Mouse (Mus musculus) intestine, embryonic 15.5 days (tissue): ENCODE measurements around the gene Slc29a2. TPM values are rescaled to one million over a fixed set of nuclear protein-coding genes. Genes with fewer than 3 reads are reported as not detected.
"Not testable (repeated sequence)": the region's sequence is repeated elsewhere in the genome, so short reads cannot be mapped to it uniquely, and the experiment has no call there.

ENCODE experiments used
- ATAC-seq: fragments of 200-750 bp; cut with Nextera tagmentation; 2 replicates; pipeline ENCODE4 v1.8.0; 2017; ENCODE audit warnings: moderate TSS enrichment, moderate library complexity
- H3K27ac ChIP-seq: fragments of 300-500 bp; sonication (generic); 2 replicates; pipeline ENCODE4 v1.5.1; 2015; ENCODE audit warnings: mild to moderate bottlenecking, inconsistent platforms
- H3K27me3 ChIP-seq: fragments of 300-500 bp; sonication (generic); replicated peaks from 2 replicates; pipeline ENCODE4 v1.6.1; 2015; ENCODE audit warnings: inconsistent platforms
- H3K36me3 ChIP-seq: fragments of 300-500 bp; sonication (generic); 2 replicates; pipeline ENCODE4 v1.6.1; 2015; ENCODE audit warnings: inconsistent platforms
- H3K4me1 ChIP-seq: fragments of 300-500 bp; sonication (generic); replicated peaks from 2 replicates; pipeline ENCODE4 v1.6.1; 2015; ENCODE audit warnings: inconsistent platforms
- H3K4me2 ChIP-seq: fragments of 300-500 bp; sonication (generic); replicated peaks from 2 replicates; pipeline ENCODE4 v1.6.1; 2015; ENCODE audit warnings: mild to moderate bottlenecking, inconsistent platforms
- H3K4me3 ChIP-seq: fragments of 300-500 bp; sonication (generic); replicated peaks from 2 replicates; pipeline ENCODE4 v1.5.1; 2015; ENCODE audit warnings: inconsistent platforms
- H3K9ac ChIP-seq: fragments of 300-500 bp; sonication (generic); 2 replicates; pipeline ENCODE4 v1.6.1; 2015; ENCODE audit warnings: inconsistent platforms
- H3K9me3 ChIP-seq: fragments of 300-500 bp; sonication (generic); 2 replicates; pipeline ENCODE4 v1.6.1; 2016; ENCODE audit warnings: inconsistent platforms
- WGBS: fragments of 180-500 bp; shearing (Covaris S2); methylation state at CpG from one replicate; pipeline ENCODE4 v1.1.7; 2015; 5-methylcytosine and 5-hydroxymethylcytosine counted together
- polyA plus RNA-seq: library from polyadenylated mRNA; unstranded; fragments of >200 nt; fragmentation: Nextera tagmentation; extraction: Ambion mirVana; gene quantifications from 2 replicates; pipeline ENCODE4 v1.2.1, GENCODE M21; 2015

Slc29a2 gene
- polyA plus RNA-seq, 1 experiment from 2014 or later, result 4.6 TPM

DNA sequence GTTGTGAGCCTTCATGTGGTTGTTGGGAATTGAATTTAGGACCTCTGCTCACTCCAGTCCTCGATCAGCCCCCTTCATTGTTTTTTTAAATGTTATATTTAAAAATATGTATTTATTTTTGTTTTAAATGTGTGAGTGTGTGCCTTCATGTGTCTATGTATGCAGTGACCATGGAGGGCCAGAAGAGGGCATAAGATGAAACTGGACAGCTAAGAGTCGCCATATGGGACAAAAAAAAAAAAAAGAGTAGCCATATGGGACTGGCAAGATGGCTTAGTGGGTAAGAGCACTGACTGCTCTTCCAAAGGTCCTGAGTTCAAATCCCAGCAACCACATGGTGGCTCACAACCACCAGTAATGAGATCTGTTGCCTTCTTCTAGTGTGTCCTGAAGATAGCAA, 20.0 kb upstream of the Slc29a2 start:
- not testable (repeated sequence) for H3K27me3 ChIP-seq, H3K36me3 ChIP-seq, H3K4me1 ChIP-seq, H3K27ac ChIP-seq, ATAC-seq, H3K4me3 ChIP-seq, H3K9ac ChIP-seq, H3K4me2 ChIP-seq, H3K9me3 ChIP-seq
- 59% methylated on average over 2 of the region's 2 CpGs for WGBS

DNA sequence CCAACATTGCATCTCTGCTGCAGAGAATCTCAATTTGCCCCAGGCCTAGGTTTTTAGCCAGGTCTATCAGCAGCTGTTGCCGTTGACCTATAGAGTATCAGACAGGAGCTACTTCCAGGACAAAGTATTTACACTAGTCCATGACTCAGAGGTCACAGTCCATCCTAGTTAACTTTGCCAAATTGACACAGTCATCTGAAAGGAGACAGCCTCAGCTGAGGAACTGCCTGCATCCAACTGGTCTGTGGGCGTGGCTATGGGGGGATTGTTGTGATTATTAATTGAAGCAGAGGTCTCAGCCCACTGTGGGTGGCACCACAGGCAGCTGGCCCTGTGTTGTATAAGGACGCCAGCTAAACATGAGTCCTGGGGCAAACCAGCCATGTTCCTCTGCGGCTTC, 18.7 kb upstream of the Slc29a2 start:
- Histone ChIP-seq H3K36me3 (no peaks in the 10 kb centered on the region), H3K4me2 (no peak overlapping the region), H3K4me1 (peaks cover 3% of the 10 kb centered on the region; the same call in 1 of the 2 replicates), H3K27ac (no peak overlapping the region), H3K4me3 (no peak overlapping the region), H3K9me3 (no peaks in the 10 kb centered on the region), H3K9ac (no peak overlapping the region), H3K27me3 (peaks cover 6% of the 10 kb centered on the region; the same call in 1 of the 2 replicates)
- WGBS, result 54% methylated on average over 4 of the region's 4 CpGs
- ATAC-seq, result no peak

DNA sequence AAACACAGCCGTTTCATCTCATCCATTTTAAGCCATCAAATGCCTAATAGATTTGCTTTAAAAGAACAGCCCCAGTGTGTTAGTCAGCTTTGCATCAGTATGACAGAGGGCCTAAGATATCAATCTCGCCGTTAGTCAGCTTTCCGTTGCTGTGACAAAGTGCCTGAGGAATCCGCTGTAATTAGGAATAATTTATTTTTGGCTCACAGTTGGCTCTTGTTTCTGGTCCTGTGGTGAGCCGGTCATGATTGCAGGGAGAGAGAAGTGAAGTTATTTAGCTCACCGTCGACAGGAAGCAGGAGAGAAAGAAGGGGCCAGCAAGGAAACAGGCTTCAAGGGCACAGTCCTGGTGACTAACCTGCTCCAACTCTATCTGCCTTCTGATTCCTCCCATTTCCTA, 10.5 kb upstream of the Slc29a2 start:
- H3K4me1 ChIP-seq, result peaks cover 8% of the 10 kb centered on the region; the same call in 1 of the 2 replicates
- H3K4me2 ChIP-seq, result no peak overlapping the region
- no peak overlapping the region for H3K9ac ChIP-seq
- H3K36me3 ChIP-seq, result no peaks in the 10 kb centered on the region
- H3K9me3 ChIP-seq, result no peaks in the 10 kb centered on the region
- H3K27me3 ChIP-seq, result no peaks in the 10 kb centered on the region
- H3K4me3 ChIP-seq, result no peak overlapping the region
- no peak overlapping the region for H3K27ac ChIP-seq
- 56% methylated on average over 8 of the region's 8 CpGs for WGBS
- no peak for ATAC-seq

DNA sequence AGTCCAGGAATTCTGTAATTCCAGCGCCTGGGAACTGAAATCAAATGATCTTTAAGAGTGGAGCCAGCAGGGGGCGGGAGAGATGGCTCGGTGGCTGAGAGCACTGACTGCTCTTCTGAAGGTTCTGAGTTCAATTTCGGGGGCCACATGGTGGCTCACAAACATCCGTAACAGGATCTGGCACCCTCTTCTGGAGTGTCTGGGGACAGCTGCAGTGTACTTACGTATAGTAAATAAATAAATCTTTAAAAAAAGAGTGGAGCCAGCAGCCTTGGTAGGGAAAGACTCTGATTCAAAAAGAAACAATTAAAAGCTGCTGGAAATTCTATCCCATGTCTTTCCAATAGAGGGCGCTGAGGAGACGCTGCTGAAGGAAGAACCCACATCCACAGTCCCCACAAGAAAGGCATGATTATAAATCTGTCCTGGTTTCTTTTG, 8.7 kb upstream of the Slc29a2 start:
- no peak overlapping the region for H3K27ac ChIP-seq
- WGBS, result 21% methylated on average over 8 of the region's 8 CpGs
- peaks cover 8% of the 10 kb centered on the region; the same call in 1 of the 2 replicates for H3K4me1 ChIP-seq
- no peak overlapping the region for H3K9ac ChIP-seq
- no peaks in the 10 kb centered on the region for H3K36me3 ChIP-seq
- no peak for ATAC-seq
- H3K4me2 ChIP-seq, result no peak overlapping the region
- H3K9me3 ChIP-seq, result no peaks in the 10 kb centered on the region
- H3K4me3 ChIP-seq, result no peak overlapping the region
- no peaks in the 10 kb centered on the region for H3K27me3 ChIP-seq

DNA sequence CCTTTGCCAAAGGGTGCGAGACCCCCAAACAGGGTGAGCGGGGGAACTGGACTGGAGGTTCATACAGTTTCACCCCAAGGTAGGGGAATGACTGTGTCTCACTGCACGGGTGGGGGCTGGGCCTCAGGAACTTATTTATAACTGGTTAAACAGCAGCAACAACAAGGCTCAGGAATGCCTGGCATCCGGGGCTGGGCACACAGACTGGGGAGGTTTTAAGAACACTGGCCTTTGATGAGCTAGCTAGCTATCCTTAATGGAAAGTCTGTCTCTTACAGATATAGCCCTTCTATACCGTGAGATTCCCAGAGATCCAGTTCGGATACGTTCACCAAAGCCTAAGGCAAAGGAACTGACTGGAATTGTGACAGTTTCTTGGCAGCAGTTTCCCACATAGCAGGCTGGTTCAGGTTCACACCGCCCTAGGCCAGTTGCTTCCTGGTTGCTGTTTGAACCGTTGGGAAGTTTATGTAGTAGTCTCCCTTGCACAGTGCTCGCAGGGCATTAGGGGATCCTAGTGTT, 7.4 kb upstream of the Slc29a2 start:
- WGBS, result 21% methylated on average over 10 of the region's 10 CpGs
- Histone ChIP-seq H3K4me2 (peak overlapping the region; percentile 31; the same call in 1 of the 2 replicates), H3K4me3 (no peak overlapping the region), H3K9ac (no peak overlapping the region; the same call in 1 of the 2 replicates), H3K27ac (no peak overlapping the region), H3K9me3 (no peaks in the 10 kb centered on the region), H3K4me1 (peaks cover 8% of the 10 kb centered on the region; the same call in 1 of the 2 replicates), H3K36me3 (no peaks in the 10 kb centered on the region), H3K27me3 (no peaks in the 10 kb centered on the region)
- peak; percentile 51 for ATAC-seq

DNA sequence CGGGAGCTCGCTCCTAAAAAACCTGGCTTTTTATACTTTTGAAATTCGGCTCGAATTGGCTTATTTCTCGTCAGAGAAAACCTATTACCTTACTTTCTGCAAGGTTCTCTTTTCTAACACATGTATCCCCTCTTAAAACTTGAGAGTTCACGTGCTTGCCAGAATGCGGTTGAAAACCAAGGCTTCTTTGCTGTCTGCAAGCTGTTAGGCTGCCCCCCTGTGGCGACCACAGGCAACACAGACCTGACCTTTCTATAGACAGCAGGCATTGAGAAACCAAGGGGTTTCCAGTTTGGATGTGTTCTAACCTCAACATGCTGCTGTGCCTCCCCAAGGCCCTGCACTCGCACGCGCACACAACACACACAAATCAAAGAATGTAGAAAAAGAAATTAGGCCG, 6.9 kb upstream of the Slc29a2 start:
- Histone ChIP-seq H3K4me2 (peak overlapping the region; percentile 31; the same call in 1 of the 2 replicates), H3K4me1 (peaks cover 8% of the 10 kb centered on the region; the same call in 1 of the 2 replicates), H3K27ac (no peak overlapping the region), H3K36me3 (no peaks in the 10 kb centered on the region), H3K4me3 (no peak overlapping the region), H3K9me3 (no peaks in the 10 kb centered on the region), H3K27me3 (no peaks in the 10 kb centered on the region), H3K9ac (no peak overlapping the region)
- ATAC-seq, result peak; percentile 59; the same call in 1 of the 2 replicates
- WGBS, result 19% methylated on average over 12 of the region's 12 CpGs

DNA sequence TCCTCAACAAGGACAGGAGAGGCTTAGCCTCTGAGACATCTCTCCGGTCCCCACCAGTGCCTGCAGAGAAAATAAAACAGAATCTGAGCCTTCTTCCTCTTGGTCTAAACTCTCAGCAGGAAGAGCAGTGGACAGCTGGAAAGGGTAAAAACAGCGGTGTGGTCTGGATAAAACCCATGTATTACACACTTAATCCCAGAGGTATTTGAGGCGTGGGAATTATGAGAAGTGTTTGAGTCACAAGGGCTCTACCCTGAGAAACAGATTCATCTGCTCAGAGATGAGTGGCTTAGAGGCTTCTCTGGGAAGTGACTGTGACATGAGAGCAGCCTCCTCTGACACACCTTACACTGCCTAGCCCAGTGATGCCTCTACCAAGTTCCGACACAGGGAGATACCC, 6.0 kb upstream of the Slc29a2 start:
- no peak for ATAC-seq
- Histone ChIP-seq H3K27ac (no peak overlapping the region), H3K4me1 (peaks cover 8% of the 10 kb centered on the region; the same call in 1 of the 2 replicates), H3K4me2 (no peak overlapping the region), H3K4me3 (no peak overlapping the region), H3K27me3 (no peaks in the 10 kb centered on the region), H3K9me3 (no peaks in the 10 kb centered on the region), H3K36me3 (no peaks in the 10 kb centered on the region), H3K9ac (no peak overlapping the region)
- 80% methylated on average over 4 of the region's 4 CpGs for WGBS

DNA sequence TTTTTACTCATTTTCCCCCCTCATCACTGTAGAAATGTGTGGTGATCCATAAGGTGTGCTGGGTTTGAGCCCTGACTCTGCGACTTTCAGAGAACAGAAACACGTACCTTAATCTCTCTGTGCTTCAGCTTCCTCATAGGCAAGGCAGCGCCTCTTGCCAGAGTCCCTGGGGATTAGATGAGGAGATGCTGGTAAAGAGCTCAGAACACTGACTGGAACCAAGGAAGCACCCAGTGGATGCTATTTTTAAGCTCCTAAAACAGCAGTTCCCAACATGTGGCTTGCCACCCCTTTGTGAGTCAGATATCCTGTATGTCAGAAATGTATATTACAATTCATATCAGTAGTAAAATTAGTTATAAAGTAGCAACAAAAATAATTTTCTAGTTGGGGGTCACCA, 5.5 kb upstream of the Slc29a2 start:
- ATAC-seq, result no peak
- no peak overlapping the region for H3K27ac ChIP-seq
- H3K4me1 ChIP-seq, result peaks cover 8% of the 10 kb centered on the region; the same call in 1 of the 2 replicates
- no peaks in the 10 kb centered on the region for H3K36me3 ChIP-seq
- WGBS, result 87% methylated on average over 3 of the region's 3 CpGs
- H3K4me2 ChIP-seq, result no peak overlapping the region
- no peaks in the 10 kb centered on the region for H3K27me3 ChIP-seq
- H3K4me3 ChIP-seq, result no peak overlapping the region
- no peak overlapping the region for H3K9ac ChIP-seq
- no peaks in the 10 kb centered on the region for H3K9me3 ChIP-seq

DNA sequence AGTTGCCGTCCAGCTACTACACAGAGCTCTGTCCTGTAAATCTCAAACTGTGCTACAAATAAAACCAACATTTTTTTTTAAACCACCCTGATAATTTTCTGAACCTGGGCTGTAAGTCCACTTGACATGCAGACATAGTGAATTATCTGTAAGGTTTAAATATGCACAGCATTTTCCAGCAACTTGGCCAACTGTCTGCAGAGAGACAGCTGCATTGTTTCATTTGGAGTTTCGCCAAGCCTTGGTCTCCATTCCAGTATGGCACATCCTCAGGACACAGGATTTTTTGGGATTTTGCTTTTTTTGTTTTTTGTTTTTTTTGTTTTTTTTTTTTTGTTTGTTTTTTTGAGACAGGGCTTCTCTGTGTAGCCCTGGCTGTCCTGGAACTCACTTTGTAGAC, 2.2 kb upstream of the Slc29a2 start:
- H3K27ac ChIP-seq, result no peak overlapping the region
- no peaks in the 10 kb centered on the region for H3K36me3 ChIP-seq
- H3K4me3 ChIP-seq, result no peak overlapping the region
- WGBS, result 87% methylated on average over 2 of the region's 2 CpGs
- peaks cover 6% of the 10 kb centered on the region; the same call in 1 of the 2 replicates for H3K4me1 ChIP-seq
- no peak overlapping the region for H3K4me2 ChIP-seq
- no peaks in the 10 kb centered on the region for H3K9me3 ChIP-seq
- H3K9ac ChIP-seq, result no peak overlapping the region
- no peaks in the 10 kb centered on the region for H3K27me3 ChIP-seq
- no peak for ATAC-seq

DNA sequence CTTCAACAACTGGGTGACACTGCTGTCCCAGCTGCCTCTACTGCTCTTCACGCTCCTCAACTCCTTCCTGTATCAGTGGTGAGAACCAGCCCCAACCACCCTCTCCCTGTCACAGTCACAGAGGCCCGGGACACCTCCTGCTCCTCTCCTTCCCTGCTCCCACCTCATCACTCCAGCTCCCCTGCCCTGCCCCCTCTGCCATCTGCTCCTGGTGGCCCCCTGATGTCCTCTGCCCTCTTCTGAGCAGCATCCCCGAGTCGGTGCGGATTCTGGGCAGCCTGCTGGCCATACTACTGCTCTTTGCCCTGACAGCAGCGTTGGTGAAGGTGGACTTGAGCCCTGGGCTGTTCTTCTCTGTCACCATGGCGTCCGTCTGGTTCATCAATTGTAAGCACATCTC, 2.5 kb downstream of the Slc29a2 start:
- H3K9ac ChIP-seq, result no peak overlapping the region
- no peaks in the 10 kb centered on the region for H3K9me3 ChIP-seq
- no peaks in the 10 kb centered on the region for H3K27me3 ChIP-seq
- H3K27ac ChIP-seq, result no peak overlapping the region
- no peak overlapping the region for H3K4me3 ChIP-seq
- no peak overlapping the region for H3K4me2 ChIP-seq
- peaks cover 8% of the 10 kb centered on the region for H3K36me3 ChIP-seq
- H3K4me1 ChIP-seq, result 0 out of 2 replicates have a peak, but pooled peaks cover 2% of the 10 kb centered on the region
- WGBS, result 90% methylated on average over 8 of the region's 8 CpGs
- ATAC-seq, result no peak

DNA sequence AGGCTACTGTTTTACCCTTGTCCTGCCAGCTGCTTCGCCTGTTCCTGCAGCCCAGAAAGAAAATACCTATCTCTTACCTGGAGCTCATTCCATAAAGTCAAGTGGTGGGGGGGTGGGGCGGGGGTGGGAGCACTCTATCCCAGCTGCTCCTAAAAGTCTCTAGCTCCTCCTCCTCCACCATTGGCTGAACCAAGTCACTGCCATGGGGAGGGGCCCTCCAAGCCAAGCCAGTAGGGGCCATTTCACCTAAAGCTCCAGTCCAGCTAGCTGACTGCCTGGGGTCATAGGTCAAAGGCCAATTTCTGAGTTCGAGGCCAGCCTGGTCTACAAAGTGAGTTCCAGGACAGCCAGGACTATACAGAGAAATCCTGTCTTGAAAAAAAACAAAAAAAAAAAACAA, 9.0 kb downstream of the Slc29a2 start:
- H3K4me2 ChIP-seq, result no peak overlapping the region
- no peak overlapping the region for H3K4me3 ChIP-seq
- H3K36me3 ChIP-seq, result peaks cover 6% of the 10 kb centered on the region
- peaks cover 3% of the 10 kb centered on the region; the same call in 1 of the 2 replicates for H3K4me1 ChIP-seq
- H3K9me3 ChIP-seq, result no peaks in the 10 kb centered on the region
- H3K27ac ChIP-seq, result no peak overlapping the region
- H3K27me3 ChIP-seq, result no peaks in the 10 kb centered on the region
- WGBS, result 80% methylated on average over 3 of the region's 3 CpGs
- ATAC-seq, result no peak
- H3K9ac ChIP-seq, result no peak overlapping the region

DNA sequence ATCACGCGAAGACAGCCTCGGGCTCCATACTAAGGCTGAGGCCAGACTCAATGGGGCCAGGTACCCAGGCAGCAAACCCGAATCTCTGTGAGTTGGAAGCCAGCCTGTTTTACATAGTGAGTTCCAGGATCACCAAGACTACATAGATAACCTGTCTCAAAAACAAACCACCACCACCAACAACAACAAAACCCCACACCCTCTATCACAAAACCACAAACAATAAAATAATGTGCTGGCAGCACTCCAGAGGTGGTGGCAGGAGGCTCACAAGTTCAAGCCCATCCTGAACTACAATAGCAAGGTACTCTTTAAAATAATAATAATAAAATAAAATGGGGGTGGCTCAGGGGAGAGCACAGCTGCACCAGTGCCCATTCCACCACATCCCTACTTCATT, 12.9 kb downstream of the Slc29a2 start:
- H3K4me3 ChIP-seq, result no peak overlapping the region

More for the DNA sequence above, 12.9 kb downstream of the Slc29a2 start:
- peaks cover 20% of the 10 kb centered on the region for H3K4me1 ChIP-seq
- no peak overlapping the region for H3K4me2 ChIP-seq
- H3K9me3 ChIP-seq, result no peaks in the 10 kb centered on the region
- H3K36me3 ChIP-seq, result no peaks in the 10 kb centered on the region
- 84% methylated on average over 4 of the region's 4 CpGs for WGBS
- ATAC-seq, result no peak
- H3K27me3 ChIP-seq, result no peaks in the 10 kb centered on the region
- H3K9ac ChIP-seq, result no peak overlapping the region
- H3K27ac ChIP-seq, result no peak overlapping the region
